ENCODE assay signal across 8 mouse cellular contexts in the genomic region with DNA sequence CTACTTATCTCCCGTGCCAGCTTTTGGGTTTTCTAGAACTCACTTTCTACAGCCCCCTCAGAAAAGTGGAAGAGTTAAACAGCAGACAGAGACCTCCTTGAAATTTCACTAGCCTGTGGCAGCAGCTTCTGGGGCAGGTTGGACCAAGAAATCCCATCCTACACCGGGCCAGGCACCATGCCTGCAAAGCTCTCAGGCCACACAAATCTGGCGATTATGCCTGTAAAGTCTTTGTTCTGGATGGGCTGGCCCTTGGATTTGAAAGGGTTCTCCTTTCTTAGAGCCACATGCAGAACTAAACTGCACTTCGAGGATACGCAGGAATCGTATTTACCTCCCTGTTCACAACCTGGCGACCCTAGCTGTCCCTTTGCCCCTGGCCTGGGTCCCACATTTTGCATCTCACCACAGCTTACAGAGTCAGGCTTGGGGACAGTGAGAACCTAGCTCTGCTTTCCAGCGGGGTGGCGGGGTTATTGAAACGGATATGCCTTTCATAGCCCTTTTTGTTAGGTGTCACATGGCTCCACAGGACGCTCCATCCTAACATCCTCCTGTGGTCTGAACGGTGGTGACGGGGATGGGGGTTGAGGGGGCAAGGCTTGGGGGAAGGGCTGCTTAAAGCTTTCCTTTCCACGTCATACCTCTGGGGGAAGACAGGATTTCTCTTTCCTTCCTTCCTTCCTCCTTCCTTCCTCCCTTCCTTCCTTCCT.
A peak's percentile ranks its signal among the peaks of the same experiment; 100 is the strongest.
DNase-seq lines count a peak whose midpoint lies in the region; ATAC-seq and TF ChIP-seq lines count a peak whose summit lies in the region.

No protein-coding gene starts in this region.

- no peak for TF ChIP-seq POLR2A in lung, adult 2 months (IDR thresholded peaks at IDR 0.05; ENCODE audit: borderline replicate concordance, extremely low read depth, low read depth, low read length)

- TF ChIP-seq CTCF in lung, adult 2 months (IDR thresholded peaks at IDR 0.05; ENCODE audit: insufficient read depth, low read length): no peak
- TF ChIP-seq CTCF in heart, postnatal 0 days (IDR thresholded peaks at IDR 0.05; ENCODE audit: low read depth): no peak

- H3K27me3 ChIP-seq in heart, postnatal 0 days (ENCODE audit: control insufficient read depth, insufficient read depth, low read length): no peaks in the 10 kb centered on the region
- no peaks in the 10 kb centered on the region for H3K27me3 ChIP-seq in midbrain, embryonic 11.5 days (ENCODE audit: control insufficient read depth, insufficient read depth, low read length)

- H3K4me1 ChIP-seq in lung, adult 2 months (ENCODE audit: control insufficient read depth, insufficient read depth, low read length): no peaks in the 10 kb centered on the region
- H3K4me1 ChIP-seq in heart, postnatal 0 days (ENCODE audit: control insufficient read depth, insufficient read depth): 0 out of 2 replicates have a peak, but pooled peaks cover 7% of the 10 kb centered on the region
- no peaks in the 10 kb centered on the region; the same call in 1 of the 2 replicates for H3K4me1 ChIP-seq in midbrain, embryonic 11.5 days (ENCODE audit: control insufficient read depth, insufficient read depth, low read length)

- peak overlapping the region; percentile 8; the same call in 1 of the 2 replicates for H3K9ac ChIP-seq in heart, postnatal 0 days (replicated peaks; ENCODE audit: low read depth, low read length)
- peak overlapping the region; percentile 58 for H3K9ac ChIP-seq in midbrain, embryonic 11.5 days (ENCODE audit: low read length)

- H3K27ac ChIP-seq in heart, postnatal 0 days (ENCODE audit: low read depth): no peak overlapping the region
- no peak overlapping the region for H3K27ac ChIP-seq in midbrain, embryonic 11.5 days (ENCODE audit: low read depth, low read length)

- no peak overlapping the region for H3K4me3 ChIP-seq in lung, adult 2 months (replicated peaks; ENCODE audit: extremely low read depth, low read depth, low read length)
- peak overlapping the region; percentile 44 for H3K4me3 ChIP-seq in heart, postnatal 0 days (ENCODE audit: low read depth, low read length)
- H3K4me3 ChIP-seq in midbrain, embryonic 11.5 days (ENCODE audit: low read depth, low read length): peak overlapping the region; percentile 27

- peak; percentile 5 for DNase-seq in lung, adult 2 months
- DNase-seq in lung, adult 18-20 months: no peak
- peak; percentile 75 for DNase-seq in embryo, embryonic 9.5 days (ENCODE audit: extremely low spot score)
- peak; percentile 20 for DNase-seq in heart, postnatal 0 days (ENCODE audit: low spot score)
- peak; percentile 66 for DNase-seq in kidney, postnatal 10 days
- DNase-seq in midbrain, embryonic 11.5 days (ENCODE audit: low spot score, missing footprints): peak; percentile 94
- peak; percentile 30 to 54 for DNase-seq in thymus, postnatal 36 days
- no peak for DNase-seq in spleen, adult 18-20 months

- H3K36me3 ChIP-seq in heart, postnatal 0 days (replicated peaks; ENCODE audit: control insufficient read depth, insufficient read depth, low read length): no peaks in the 10 kb centered on the region
- H3K36me3 ChIP-seq in midbrain, embryonic 11.5 days (ENCODE audit: control insufficient read depth, insufficient read depth, low read length): no peaks in the 10 kb centered on the region

- ATAC-seq in heart, postnatal 0 days (ENCODE audit: insufficient read depth, low read depth): peak; percentile 57; the same call in 1 of the 2 replicates
- ATAC-seq in midbrain, embryonic 11.5 days (ENCODE audit: low FRiP score): peak; percentile 83

- TF ChIP-seq EP300 in heart, postnatal 0 days (IDR thresholded peaks at IDR 0.05; ENCODE audit: low read depth): no peak

- peak overlapping the region; percentile 79 for H3K4me2 ChIP-seq in heart, postnatal 0 days (ENCODE audit: low read depth, low read length)
- peak overlapping the region; percentile 63 for H3K4me2 ChIP-seq in midbrain, embryonic 11.5 days

- 36% methylated on average over 14 of the region's 14 CpGs for WGBS in lung, adult 2 months
- WGBS in heart, postnatal 0 days: 34% methylated on average over 14 of the region's 14 CpGs
- WGBS in midbrain, embryonic 11.5 days: 25% methylated on average over 14 of the region's 14 CpGs

- H3K9me3 ChIP-seq in heart, postnatal 0 days (replicated peaks; ENCODE audit: control insufficient read depth, low read length): no peaks in the 10 kb centered on the region
- no peaks in the 10 kb centered on the region for H3K9me3 ChIP-seq in midbrain, embryonic 11.5 days (ENCODE audit: control insufficient read depth, low read length)

Comparison
In these comparisons a context has a peak if more than half of its experiments do, and no peak if none do; other contexts are left out.
1. DNase-seq: peak in lung, adult 2 months (single experiment), embryo, embryonic 9.5 days (single experiment), heart, postnatal 0 days (single experiment), kidney, postnatal 10 days (single experiment), midbrain, embryonic 11.5 days (single experiment) and thymus, postnatal 36 days (2 of 2); none in lung, adult 18-20 months (0 of 2) and spleen, adult 18-20 months (0 of 2).